Mouse (Mus musculus): Measurements from ENCODE around the gene Med24.
"Not testable (repeated sequence)": the region's sequence is repeated elsewhere in the genome, so short reads cannot be mapped to it uniquely, and the experiment has no call there.

The Med24 gene

GRCm38 (mm10) chr11:98745932-98746853 is 17.0 kb upstream of the Med24 start:
- DNase-seq: no peak

GRCm38 (mm10) chr11:98744456-98745019 is 15.3 kb upstream of the Med24 start:
- DNase-seq: no peak

- peak; percentile 51 for DNase-seq
These were observed 14.6 kb upstream of the Med24 start for GRCm38 (mm10) chr11:98743655-98744345.

- DNase-seq: peak; percentile 56
These were observed 13.4 kb upstream of the Med24 start for GRCm38 (mm10) chr11:98742397-98743291.

- DNase-seq: peak; percentile 84
These were observed 12.6 kb upstream of the Med24 start for GRCm38 (mm10) chr11:98741622-98742396.

GRCm38 (mm10) chr11:98741051-98741620 is 11.9 kb upstream of the Med24 start:
- peak; percentile 45 for DNase-seq

GRCm38 (mm10) chr11:98740393-98741050 is 11.3 kb upstream of the Med24 start, which contains the start of gene Thra:
TSS of gene Thra (plus strand) at chr11:98740638.
- peak; percentile 76 for DNase-seq

GRCm38 (mm10) chr11:98740026-98740392 is 10.8 kb upstream of the Med24 start:
- DNase-seq: peak; percentile 50

GRCm38 (mm10) chr11:98738925-98739324 is 9.7 kb upstream of the Med24 start:
- DNase-seq: no peak

GRCm38 (mm10) chr11:98738428-98738911 is 9.2 kb upstream of the Med24 start:
- DNase-seq: peak; percentile 62

GRCm38 (mm10) chr11:98737220-98737619 is 8.0 kb upstream of the Med24 start:
- DNase-seq: not testable (repeated sequence)

GRCm38 (mm10) chr11:98736176-98736575 is 6.9 kb upstream of the Med24 start:
- DNase-seq: no peak

GRCm38 (mm10) chr11:98735111-98735510 is 5.9 kb upstream of the Med24 start:
- DNase-seq: peak; percentile 46

GRCm38 (mm10) chr11:98734020-98734419 is 4.8 kb upstream of the Med24 start:
- no peak for DNase-seq

- peak; percentile 82 for DNase-seq
These were observed 1.9 kb upstream of the Med24 start for GRCm38 (mm10) chr11:98731134-98731533.

GRCm38 (mm10) chr11:98730727-98731126 is 1.5 kb upstream of the Med24 start:
- DNase-seq: no peak

GRCm38 (mm10) chr11:98725926-98726506 is 3.2 kb downstream of the Med24 start:
- no peak for DNase-seq

- no peak for DNase-seq
These were observed 6.1 kb downstream of the Med24 start for GRCm38 (mm10) chr11:98723098-98723497.

GRCm38 (mm10) chr11:98721458-98722226 is 7.6 kb downstream of the Med24 start:
- DNase-seq: peak; percentile 33

Data from right cerebral cortex, postnatal 25 days (tissue).